Comparison of ENCODE assay signal across 9 mouse cellular contexts in genomic region chr4:136176022-136176552, GRCm38 (mm10). TPM values are rescaled to one million over a fixed set of nuclear protein-coding genes. Genes with fewer than 3 reads are reported as not detected.
A peak's percentile ranks its signal among the peaks of the same experiment; 100 is the strongest.
DNase-seq lines count a peak whose midpoint lies in the region; ATAC-seq and TF ChIP-seq lines count a peak whose summit lies in the region.
"Had no signal": no experiment of that assay in that cellular context is flagged by ENCODE, and none has a peak within 500 bp of the region (broad histone marks: within the 10 kb centered on the region; RNA-seq: fewer than 3 reads in every experiment).

No protein-coding gene starts in this region.

- intact Hi-C loops in heart, postnatal 25 days (cut with DNase I): no loop called here

- ATAC-seq in heart, embryonic 11.5 days (replicated peaks; ENCODE audit: insufficient number of reproducible peaks, low FRiP score, low TSS enrichment): no peak
- ATAC-seq in stomach, embryonic 15.5 days (ENCODE audit: insufficient read depth, low FRiP score, low read depth): no peak
- ATAC-seq in stomach, postnatal 0 days (ENCODE audit: low FRiP score, low TSS enrichment): no peak

- peak overlapping the region; percentile 95 for H3K4me2 ChIP-seq in heart, embryonic 11.5 days
- no peak overlapping the region for H3K4me2 ChIP-seq in stomach, embryonic 15.5 days
- H3K4me2 ChIP-seq in stomach, postnatal 0 days (replicated peaks; ENCODE audit: low read depth): no peak overlapping the region

- 60% methylated on average over 10 of the region's 10 CpGs for WGBS in heart, embryonic 11.5 days (ENCODE audit: insufficient replicate concordance)
- 64% methylated on average over 10 of the region's 10 CpGs for WGBS in stomach, embryonic 15.5 days
- 73% methylated on average over 10 of the region's 10 CpGs for WGBS in stomach, postnatal 0 days
- WGBS in limb, embryonic 10.5 days: 75% methylated on average over 10 of the region's 10 CpGs

- H3K9me3 ChIP-seq in heart, embryonic 11.5 days (replicated peaks; ENCODE audit: control insufficient read depth, low read length): no peaks in the 10 kb centered on the region
- no peaks in the 10 kb centered on the region for H3K9me3 ChIP-seq in stomach, embryonic 15.5 days
- no peaks in the 10 kb centered on the region for H3K9me3 ChIP-seq in stomach, postnatal 0 days (ENCODE audit: control insufficient read depth, low read length)
- no peaks in the 10 kb centered on the region for H3K9me3 ChIP-seq in limb, embryonic 10.5 days (replicated peaks)

- H3K27me3 ChIP-seq in heart, embryonic 11.5 days (ENCODE audit: control insufficient read depth, insufficient read depth, low read length): no peaks in the 10 kb centered on the region
- H3K27me3 ChIP-seq in stomach, embryonic 15.5 days (replicated peaks): no peaks in the 10 kb centered on the region
- no peaks in the 10 kb centered on the region for H3K27me3 ChIP-seq in stomach, postnatal 0 days (ENCODE audit: control insufficient read depth, insufficient read depth, low read length)
- H3K27me3 ChIP-seq in limb, embryonic 10.5 days (ENCODE audit: low read depth, poor library complexity, severe bottlenecking): 0 out of 2 replicates have a peak, but pooled peaks cover 6% of the 10 kb centered on the region

- no peak for DNase-seq in heart, postnatal 25 days (ENCODE audit: low spot score)
- no peak for DNase-seq in stomach, postnatal 0 days (ENCODE audit: low spot score)
- DNase-seq in limb, embryonic 10.5 days (ENCODE audit: low spot score): no peak
- peak; percentile 46 for DNase-seq in thymus, postnatal 14 days
- DNase-seq in urinary bladder, postnatal 14 days (ENCODE audit: low spot score): no peak
- no peak for DNase-seq in kidney, postnatal 14 days
- DNase-seq: kidney, adult 9 months had no signal

- peaks cover 57% of the 10 kb centered on the region for H3K4me1 ChIP-seq in heart, embryonic 11.5 days (ENCODE audit: control insufficient read depth, insufficient read depth, low read length)
- peaks cover 72% of the 10 kb centered on the region for H3K4me1 ChIP-seq in stomach, embryonic 15.5 days
- peaks cover 17% of the 10 kb centered on the region; the same call in 1 of the 2 replicates for H3K4me1 ChIP-seq in stomach, postnatal 0 days (replicated peaks; ENCODE audit: control insufficient read depth, insufficient read depth)
- peaks cover 81% of the 10 kb centered on the region for H3K4me1 ChIP-seq in limb, embryonic 10.5 days

- no peak for TF ChIP-seq EP300 in stomach, postnatal 0 days (optimal IDR thresholded peaks at IDR 0.05)

- H3K27ac ChIP-seq in heart, embryonic 11.5 days (ENCODE audit: low read depth, low read length): no peak overlapping the region
- H3K27ac ChIP-seq in stomach, embryonic 15.5 days: peak overlapping the region; percentile 31
- no peak overlapping the region for H3K27ac ChIP-seq in stomach, postnatal 0 days (replicated peaks)
- 0 out of 2 replicates have a peak overlapping the region, but pooled peaks have one; percentile 10 for H3K27ac ChIP-seq in limb, embryonic 10.5 days

- no peak for TF ChIP-seq CTCF in stomach, postnatal 0 days (IDR thresholded peaks at IDR 0.05; ENCODE audit: low read depth)

- no peak overlapping the region for H3K4me3 ChIP-seq in heart, embryonic 11.5 days (ENCODE audit: low read depth, low read length)
- H3K4me3 ChIP-seq in stomach, embryonic 15.5 days (replicated peaks): no peak overlapping the region
- H3K4me3 ChIP-seq in stomach, postnatal 0 days (ENCODE audit: low read depth, low read length): no peak overlapping the region
- H3K4me3 ChIP-seq in limb, embryonic 10.5 days: no peak overlapping the region

- no peaks in the 10 kb centered on the region for H3K36me3 ChIP-seq in heart, embryonic 11.5 days (ENCODE audit: control insufficient read depth, insufficient read depth, low read length)
- H3K36me3 ChIP-seq in stomach, embryonic 15.5 days: no peaks in the 10 kb centered on the region
- no peaks in the 10 kb centered on the region for H3K36me3 ChIP-seq in stomach, postnatal 0 days (ENCODE audit: control insufficient read depth, insufficient read depth, low read length)
- H3K36me3 ChIP-seq in limb, embryonic 10.5 days: peaks cover 22% of the 10 kb centered on the region; the same call in 1 of the 2 replicates

- peak overlapping the region; percentile 56 for H3K9ac ChIP-seq in heart, embryonic 11.5 days (ENCODE audit: low read depth, low read length)
- no peak overlapping the region for H3K9ac ChIP-seq in stomach, embryonic 15.5 days
- H3K9ac ChIP-seq in stomach, postnatal 0 days (ENCODE audit: low read length): no peak overlapping the region

RNA-seq across cellular contexts. Expression of gene E2f2, which starts 3.9 kb away (rescaled TPM):
- polyA plus RNA-seq in heart, embryonic 11.5 days (2014; fragmentation: Nextera tagmentation; extraction: Ambion mirVana): 4.8 and 5.8 TPM in 2 replicates
- total RNA-seq in heart, postnatal 25 days (2021): 1 to 10 TPM; 1.9 to 4.3 TPM
- 8.6 and 11.4 TPM in 2 replicates for polyA plus RNA-seq in stomach, embryonic 15.5 days (2015; fragmentation: Nextera tagmentation; extraction: Ambion mirVana)
- 0.91 and 1.5 TPM in 2 replicates for polyA plus RNA-seq in stomach, postnatal 0 days (2015; fragmentation: Nextera tagmentation; extraction: Ambion mirVana)
- 6.4 and 7.3 TPM in 2 replicates for polyA plus RNA-seq in limb, embryonic 10.5 days (2016; fragmentation: Nextera tagmentation; extraction: Ambion mirVana)

RNA-seq across cellular contexts. Expression of gene Asap3, which starts 30.1 kb away (rescaled TPM):
- 1.8 and 2.1 TPM in 2 replicates for polyA plus RNA-seq in heart, embryonic 11.5 days (2014; fragmentation: Nextera tagmentation; extraction: Ambion mirVana)
- total RNA-seq in heart, postnatal 25 days (2021): 10 to 100 TPM in 1 of 2 experiments, 1 to 10 TPM in 1; 8.7 to 11.8 TPM
- 6.4 and 7.8 TPM in 2 replicates for polyA plus RNA-seq in stomach, embryonic 15.5 days (2015; fragmentation: Nextera tagmentation; extraction: Ambion mirVana)
- polyA plus RNA-seq in stomach, postnatal 0 days (2015; fragmentation: Nextera tagmentation; extraction: Ambion mirVana): 1.6 and 1.9 TPM in 2 replicates
- polyA plus RNA-seq in limb, embryonic 10.5 days (2016; fragmentation: Nextera tagmentation; extraction: Ambion mirVana): 2.3 and 3.7 TPM in 2 replicates

RNA-seq across cellular contexts. Expression of gene Id3, which starts 32.8 kb away (rescaled TPM):
- 411 and 415 TPM in 2 replicates for polyA plus RNA-seq in heart, embryonic 11.5 days (2014; fragmentation: Nextera tagmentation; extraction: Ambion mirVana)
- 10 to 100 TPM; 46.9 to 70.1 TPM for total RNA-seq in heart, postnatal 25 days (2021)
- 274 and 292 TPM in 2 replicates for polyA plus RNA-seq in stomach, embryonic 15.5 days (2015; fragmentation: Nextera tagmentation; extraction: Ambion mirVana)
- polyA plus RNA-seq in stomach, postnatal 0 days (2015; fragmentation: Nextera tagmentation; extraction: Ambion mirVana): 201 and 224 TPM in 2 replicates
- polyA plus RNA-seq in limb, embryonic 10.5 days (2016; fragmentation: Nextera tagmentation; extraction: Ambion mirVana): 375 and 475 TPM in 2 replicates

Comparison
In these comparisons a context has a peak if more than half of its experiments do, and no peak if none do; other contexts are left out.
1. H3K27ac ChIP-seq: peak in stomach, embryonic 15.5 days (single experiment) and limb, embryonic 10.5 days (single experiment); none in heart, embryonic 11.5 days (single experiment) and stomach, postnatal 0 days (single experiment).